Mouse (Mus musculus) CD4-positive, CD25-positive, alpha-beta regulatory T cell, adult 2 months (primary cell): ENCODE data around the gene Rcor1.

Source experiments
- DNase-seq: peaks from one replicate; pipeline ENCODE4 v3.0.0-alpha.2; 2012; ENCODE audit warnings: low read depth, low spot score

Gene Rcor1

DNA sequence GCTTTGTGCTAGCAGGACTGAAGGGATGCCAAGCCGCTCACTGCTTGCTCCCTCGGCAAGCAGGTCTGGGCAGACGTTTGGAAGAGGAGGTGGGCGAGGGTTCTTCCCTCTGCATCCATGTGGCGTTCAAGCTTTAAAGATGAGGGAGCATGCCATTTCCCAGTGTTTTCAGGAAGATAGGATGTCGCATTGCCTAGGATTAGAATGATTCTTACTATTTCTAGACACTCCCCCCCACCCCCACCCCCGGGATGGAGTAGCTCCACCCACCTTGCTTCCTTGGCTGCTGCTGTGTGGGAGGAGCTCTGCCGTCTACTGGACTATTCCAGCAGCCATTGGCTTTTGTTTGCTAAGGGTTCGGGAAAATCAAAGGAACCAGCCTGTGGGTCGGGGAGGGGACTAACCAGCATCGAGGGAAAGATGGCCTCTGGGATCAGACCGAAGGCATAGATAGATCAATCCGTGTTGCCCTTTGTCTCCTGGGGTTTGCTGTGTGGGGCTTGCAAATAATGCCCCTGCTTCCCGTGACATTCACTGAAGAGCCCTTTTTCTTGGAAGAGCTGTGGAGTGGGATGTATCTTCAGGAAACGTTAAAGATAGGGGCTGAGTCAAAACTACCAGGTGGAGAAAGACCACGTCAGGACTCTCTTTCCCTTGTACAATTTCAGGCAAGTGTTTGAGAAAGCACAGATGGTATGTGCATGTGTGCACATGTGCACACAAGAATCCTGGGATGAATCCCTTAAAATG is 123.3 kb downstream of the Rcor1 start:
- DNase-seq = peak; percentile 46

- DNase-seq = peak; percentile 90
These were observed 125.2 kb downstream of the Rcor1 start for GRCm38 (mm10) chr12:111164310-111164751.

GRCm38 (mm10) chr12:111165146-111165812 is 126.1 kb downstream of the Rcor1 start:
- peak; percentile 75 for DNase-seq
